Mouse (Mus musculus): ENCODE measurements around the gene Wnt5b.

GRCm38 (mm10) chr6:119459041-119459440, 85.1 kb downstream of the Wnt5b start:
- TF ChIP-seq CTCF (IDR thresholded peaks at IDR 0.05 in 2 of 3, conservative IDR thresholded peaks at IDR 0.05 in 1 of 3; ENCODE audit: control insufficient read depth in 1 of 3, insufficient read depth in 1 of 3, low read depth in 2 of 3, low read length in 3 of 3, poor library complexity in 1 of 3, severe bottlenecking in 1 of 3) (no peak), NRF1 (IDR thresholded peaks at IDR 0.05; ENCODE audit: insufficient read depth, low read depth, low read length, poor library complexity, severe bottlenecking) (no peak), KAT2A (conservative IDR thresholded peaks at IDR 0.05; ENCODE audit: low read depth, low read length) (no peak), ETS1 (IDR thresholded peaks at IDR 0.05; ENCODE audit: low read depth, low read length) (no peak), TAL1 (IDR thresholded peaks at IDR 0.05; ENCODE audit: low read length) (no peak), HCFC1 (IDR thresholded peaks at IDR 0.05; ENCODE audit: low read depth, low read length) (no peak), MAX (IDR thresholded peaks at IDR 0.05; ENCODE audit: low read length) (no peak), POLR2A (IDR thresholded peaks at IDR 0.05; ENCODE audit: control insufficient read depth in 1 of 2, insufficient read depth in 1 of 2, low read depth in 1 of 2, low read length in 2 of 2, poor library complexity in 1 of 2) (no peak), SIN3A (IDR thresholded peaks at IDR 0.05; ENCODE audit: low read length) (no peak)
